Mouse (Mus musculus) kidney, embryonic 15.5 days (tissue): ENCODE measurements at regions not wholly inside any gene's neighbourhood (a gene's known extent, or its start where the extent isn't known, plus 50 kb on each side); places are given as distances from the start of the nearest gene placed in this dataset.
A peak's percentile ranks its signal among the peaks of the same experiment; 100 is the strongest.

Experiments used
- ATAC-seq: fragments of 200-750 bp; cut with Nextera tagmentation; replicated peaks from 2 replicates; pipeline ENCODE4 v1.8.0; 2017; ENCODE audit warnings: moderate TSS enrichment; ENCODE audit not compliant: low FRiP score
- H3K27ac ChIP-seq: fragments of 300-500 bp; sonication (generic); 2 replicates; pipeline ENCODE4 v1.5.1; 2015; ENCODE audit warnings: mild to moderate bottlenecking, inconsistent platforms
- H3K27me3 ChIP-seq: fragments of 300-500 bp; sonication (generic); 2 replicates; pipeline ENCODE4 v1.6.1; 2015; ENCODE audit warnings: inconsistent platforms
- H3K36me3 ChIP-seq: fragments of 300-500 bp; sonication (generic); 2 replicates; pipeline ENCODE4 v1.6.1; 2015; ENCODE audit warnings: inconsistent platforms
- H3K4me1 ChIP-seq: fragments of 300-500 bp; sonication (generic); 2 replicates; pipeline ENCODE4 v1.6.1; 2015; ENCODE audit warnings: inconsistent platforms
- H3K4me2 ChIP-seq: fragments of 300-500 bp; sonication (generic); 2 replicates; pipeline ENCODE4 v1.6.1; 2015; ENCODE audit warnings: moderate library complexity, mild to moderate bottlenecking, inconsistent platforms
- H3K4me3 ChIP-seq: fragments of 300-500 bp; sonication (generic); replicated peaks from 2 replicates; pipeline ENCODE4 v1.5.1; 2015; ENCODE audit warnings: mild to moderate bottlenecking, inconsistent platforms
- H3K9ac ChIP-seq: fragments of 300-500 bp; sonication (generic); 2 replicates; pipeline ENCODE4 v1.6.1; 2015; ENCODE audit warnings: mild to moderate bottlenecking, inconsistent platforms
- H3K9me3 ChIP-seq: fragments of 300-500 bp; sonication (generic); replicated peaks from 2 replicates; pipeline ENCODE4 v1.6.1; 2016; ENCODE audit warnings: inconsistent platforms
- WGBS: fragments of 180-500 bp; shearing (Covaris S2); methylation state at CpG from one replicate; pipeline ENCODE4 v1.1.7; 2015; ENCODE audit warnings: mixed read lengths; 5-methylcytosine and 5-hydroxymethylcytosine counted together

DNA sequence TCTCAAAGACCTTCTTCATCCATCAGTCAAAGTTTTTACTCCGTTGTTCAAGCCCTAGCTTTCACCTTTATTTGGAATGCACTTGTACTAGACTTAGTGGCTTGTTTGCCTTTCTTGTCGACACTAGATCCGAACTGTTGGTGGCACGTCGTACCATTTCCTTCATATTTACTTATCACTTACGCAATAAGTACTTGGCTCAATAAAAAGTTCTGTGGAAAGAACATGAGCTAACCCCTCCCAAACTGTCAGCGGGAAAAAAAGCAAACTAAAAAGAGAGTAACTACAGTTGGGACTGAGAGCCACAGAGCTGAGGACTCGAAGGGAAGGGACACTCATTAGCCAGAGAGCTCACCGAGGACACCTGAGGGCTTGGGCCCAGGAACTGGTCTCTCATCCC lies 202.8 kb downstream of the Gm19410 start:
- Histone ChIP-seq H3K27ac (no peak overlapping the region), H3K4me1 (peaks cover 6% of the 10 kb centered on the region; the same call in 1 of the 2 replicates), H3K9me3 (no peaks in the 10 kb centered on the region), H3K9ac (no peak overlapping the region), H3K27me3 (no peaks in the 10 kb centered on the region), H3K4me2 (no peak overlapping the region), H3K36me3 (no peaks in the 10 kb centered on the region), H3K4me3 (no peak overlapping the region)
- 89% methylated on average over 9 of the region's 9 CpGs for WGBS
- ATAC-seq = no peak

DNA sequence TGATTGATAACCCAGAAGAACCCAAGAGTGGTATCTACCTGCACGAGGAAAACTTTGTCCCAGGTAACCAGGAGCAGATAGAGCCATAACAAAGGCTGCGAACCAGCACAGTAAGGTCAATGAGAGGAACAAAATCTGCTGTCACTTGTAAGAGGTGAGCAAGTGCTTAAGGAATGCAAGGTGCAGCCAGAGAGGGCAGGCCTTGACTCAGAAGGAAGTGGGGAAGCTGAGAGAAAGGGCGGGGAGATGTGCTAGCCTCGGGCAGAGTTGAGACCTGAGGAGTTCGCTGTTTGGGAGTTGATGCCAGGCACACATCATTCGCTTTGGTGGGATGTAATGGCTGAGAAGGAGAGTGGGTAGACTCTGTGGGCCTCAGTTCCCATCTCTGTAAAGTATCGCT lies 205.5 kb downstream of the Gm19410 start:
- Histone ChIP-seq H3K4me2 (no peak overlapping the region), H3K36me3 (no peaks in the 10 kb centered on the region), H3K9ac (no peak overlapping the region), H3K9me3 (no peaks in the 10 kb centered on the region), H3K4me3 (no peak overlapping the region), H3K4me1 (no peaks in the 10 kb centered on the region), H3K27ac (no peak overlapping the region), H3K27me3 (no peaks in the 10 kb centered on the region)
- ATAC-seq = no peak
- WGBS = 78% methylated on average over 7 of the region's 7 CpGs

DNA sequence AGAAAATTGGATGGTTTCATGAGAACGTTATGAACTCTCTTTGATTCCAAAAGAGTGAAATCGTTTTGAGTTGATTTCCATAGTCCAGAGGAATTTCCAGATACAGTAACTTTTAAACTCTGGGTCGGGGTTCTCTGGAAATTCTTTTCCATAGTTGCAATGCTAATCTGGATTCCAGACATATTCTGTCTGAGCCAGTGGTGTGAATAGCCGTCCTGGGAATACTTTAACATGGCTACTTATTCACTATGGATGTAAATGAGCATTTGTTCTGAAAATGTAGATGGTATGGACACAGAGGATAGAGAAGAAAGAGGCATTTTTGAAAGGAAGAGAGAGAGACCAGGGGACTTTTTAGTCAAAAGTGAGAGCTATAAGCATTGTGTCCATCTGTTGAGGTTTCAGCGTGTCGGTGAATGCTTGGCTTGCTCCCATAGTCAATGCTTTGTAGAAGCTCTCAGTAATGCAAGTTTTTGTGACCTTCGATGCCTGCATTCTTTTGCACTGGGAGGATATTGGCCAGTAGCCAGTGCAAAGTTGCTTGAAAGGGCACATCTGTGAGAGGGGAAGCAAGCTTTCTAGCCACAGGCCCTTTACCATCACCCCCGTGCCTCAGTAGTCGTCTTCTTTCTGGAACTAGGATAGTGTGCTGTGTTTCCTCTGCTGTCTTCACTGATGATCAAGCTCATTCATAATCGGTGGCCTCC lies 208.9 kb downstream of the Gm19410 start:
- Histone ChIP-seq H3K4me3 (no peak overlapping the region), H3K9me3 (no peaks in the 10 kb centered on the region), H3K9ac (no peak overlapping the region), H3K27me3 (no peaks in the 10 kb centered on the region), H3K27ac (no peak overlapping the region), H3K36me3 (no peaks in the 10 kb centered on the region), H3K4me1 (no peaks in the 10 kb centered on the region), H3K4me2 (no peak overlapping the region)
- 60% methylated on average over 10 of the region's 10 CpGs for WGBS
- ATAC-seq = no peak

DNA sequence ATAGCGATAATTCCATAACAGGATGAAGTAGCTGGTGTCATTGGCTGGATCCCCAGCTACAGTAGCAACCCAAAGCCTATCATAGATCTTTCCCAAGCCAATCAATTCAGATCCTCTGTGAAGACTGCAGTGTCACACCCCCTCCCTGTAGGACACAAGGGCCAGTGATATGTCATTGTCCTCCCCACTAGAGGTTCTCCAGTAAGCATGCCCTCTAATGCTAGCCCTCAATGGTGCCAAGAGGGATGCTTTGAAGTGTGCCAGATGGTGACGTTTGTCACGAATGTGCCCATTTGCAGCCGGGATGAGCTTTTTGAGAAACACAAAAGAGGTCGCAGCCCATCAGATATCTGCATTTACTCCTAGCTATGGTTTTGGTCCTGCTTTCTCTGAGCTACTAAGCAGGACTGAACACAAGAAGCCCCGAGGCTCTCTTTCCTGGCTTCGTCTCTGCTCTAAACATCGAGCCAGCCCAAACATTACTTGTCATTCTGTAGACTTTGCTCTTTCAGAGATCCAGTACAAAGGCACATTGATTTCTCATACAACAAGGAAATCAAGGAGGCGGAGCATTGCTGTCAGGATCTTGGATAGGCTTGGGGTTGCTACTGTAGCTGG lies 214.2 kb downstream of the Gm19410 start:
- peaks cover under 1% of the 10 kb centered on the region; the same call in 1 of the 2 replicates for H3K4me1 ChIP-seq
- WGBS = 84% methylated on average over 9 of the region's 9 CpGs
- no peak overlapping the region for H3K4me3 ChIP-seq
- no peak for ATAC-seq
- no peak overlapping the region for H3K4me2 ChIP-seq
- H3K27me3 ChIP-seq = no peaks in the 10 kb centered on the region
- H3K9ac ChIP-seq = no peak overlapping the region
- no peaks in the 10 kb centered on the region for H3K36me3 ChIP-seq
- H3K27ac ChIP-seq = no peak overlapping the region
- no peaks in the 10 kb centered on the region for H3K9me3 ChIP-seq

DNA sequence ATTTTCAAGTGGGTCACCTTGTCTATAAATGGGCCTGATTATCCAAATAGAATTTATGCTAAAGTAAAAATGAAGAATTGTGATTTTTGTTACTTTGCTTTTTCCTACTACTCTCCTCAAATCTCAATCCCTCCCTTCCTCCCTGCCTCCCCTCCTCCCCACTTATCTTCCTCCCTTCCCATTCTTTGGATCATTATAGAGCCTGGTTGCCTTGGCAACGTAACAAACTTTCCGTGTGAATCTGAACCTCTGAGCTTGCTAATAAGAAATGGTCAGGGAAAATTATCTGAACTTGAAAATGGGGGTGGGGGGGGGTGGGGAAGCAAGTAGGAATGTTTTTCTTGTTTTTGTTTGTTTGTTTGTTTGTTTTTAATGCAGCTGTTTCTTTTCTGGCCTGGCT lies 217.5 kb downstream of the Gm19410 start:
- H3K4me2 ChIP-seq = no peak overlapping the region
- WGBS = 76% methylated on average over 2 of the region's 2 CpGs

DNA sequence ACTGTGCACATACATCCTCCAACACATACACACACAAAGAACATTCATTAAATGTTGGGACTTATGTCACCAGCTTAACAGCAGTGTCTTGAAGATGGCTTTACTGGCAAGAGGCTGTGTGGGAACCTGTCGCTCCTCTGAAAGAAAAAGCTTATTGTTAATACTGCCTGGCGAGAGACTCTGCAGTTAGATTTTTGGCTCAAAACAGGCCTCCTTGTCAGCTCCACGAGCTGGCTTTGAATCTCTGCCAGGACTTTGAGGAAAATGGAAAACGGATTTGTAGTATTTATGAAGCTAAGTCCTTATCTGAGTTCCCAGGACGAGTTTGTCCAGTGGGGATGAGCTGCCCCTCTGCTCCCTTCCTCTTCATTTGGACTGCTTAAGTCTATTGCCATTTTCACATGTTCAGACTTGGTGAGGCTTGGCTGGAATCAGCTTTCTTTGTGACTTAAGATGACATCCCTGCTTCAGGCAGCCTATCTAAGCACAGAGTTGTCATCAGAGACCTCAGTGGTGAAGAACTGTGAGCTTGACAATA lies 219.6 kb downstream of the Gm19410 start:
- H3K4me1 ChIP-seq = peaks cover 3% of the 10 kb centered on the region; the same call in 1 of the 2 replicates
- H3K4me2 ChIP-seq = no peak overlapping the region
- H3K27ac ChIP-seq = no peak overlapping the region
- H3K27me3 ChIP-seq = no peaks in the 10 kb centered on the region
- H3K9ac ChIP-seq = no peak overlapping the region
- H3K4me3 ChIP-seq = no peak overlapping the region
- WGBS = 55% methylated on average over 5 of the region's 5 CpGs
- H3K36me3 ChIP-seq = no peaks in the 10 kb centered on the region
- ATAC-seq = no peak
- no peaks in the 10 kb centered on the region for H3K9me3 ChIP-seq

More for the DNA sequence above, 217.5 kb downstream of the Gm19410 start:
- Histone ChIP-seq H3K9ac (no peak overlapping the region), H3K4me1 (peaks cover 3% of the 10 kb centered on the region; the same call in 1 of the 2 replicates), H3K36me3 (no peaks in the 10 kb centered on the region), H3K9me3 (no peaks in the 10 kb centered on the region), H3K27ac (no peak overlapping the region), H3K27me3 (no peaks in the 10 kb centered on the region), H3K4me3 (no peak overlapping the region)
- ATAC-seq = no peak

DNA sequence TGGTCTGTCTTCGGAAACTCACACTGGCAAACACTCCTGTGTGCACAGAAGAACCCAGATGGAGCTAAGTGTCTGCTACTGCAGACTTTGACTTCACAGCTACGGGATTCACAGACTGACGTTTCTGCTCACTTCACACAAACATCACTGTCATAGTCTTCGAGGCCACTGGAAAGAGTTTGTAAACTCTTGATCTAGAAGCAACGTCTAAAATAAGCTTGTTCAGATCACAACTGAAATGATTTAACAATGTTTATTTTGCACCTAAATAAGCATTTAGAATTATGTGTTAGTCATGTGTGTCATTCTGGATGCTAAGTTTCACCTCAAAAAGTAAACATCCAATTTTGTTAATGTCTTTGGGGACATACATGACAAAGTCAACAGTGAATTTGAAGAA lies 221.7 kb downstream of the Gm19410 start:
- Histone ChIP-seq H3K9ac (no peak overlapping the region), H3K4me1 (peaks cover 3% of the 10 kb centered on the region; the same call in 1 of the 2 replicates), H3K4me3 (no peak overlapping the region), H3K27me3 (no peaks in the 10 kb centered on the region), H3K9me3 (no peaks in the 10 kb centered on the region), H3K27ac (no peak overlapping the region), H3K4me2 (no peak overlapping the region), H3K36me3 (no peaks in the 10 kb centered on the region)
- no peak for ATAC-seq
- 59% methylated on average over 5 of the region's 5 CpGs for WGBS

DNA sequence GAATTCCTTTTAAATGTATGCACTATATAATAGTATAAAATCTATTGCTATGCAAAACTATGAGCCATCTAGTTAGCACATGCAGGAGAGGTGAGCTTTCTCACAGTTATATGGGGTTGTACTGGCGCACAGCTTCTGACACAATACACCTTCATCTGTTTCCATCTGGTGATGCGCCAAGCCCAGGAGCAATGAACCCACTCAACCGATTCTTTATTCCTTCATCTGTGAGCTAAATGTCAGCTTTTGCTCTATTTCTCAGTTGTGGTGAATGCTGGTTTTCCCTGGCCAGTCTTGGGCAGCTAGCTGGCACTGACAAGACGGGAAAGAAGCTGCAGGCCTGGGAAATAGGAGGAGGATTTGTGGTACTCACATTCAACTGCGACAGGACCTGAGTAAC lies 225.4 kb downstream of the Gm19410 start:
- no peak overlapping the region for H3K9ac ChIP-seq
- no peaks in the 10 kb centered on the region for H3K36me3 ChIP-seq
- no peak overlapping the region for H3K27ac ChIP-seq
- no peaks in the 10 kb centered on the region for H3K9me3 ChIP-seq
- no peaks in the 10 kb centered on the region for H3K27me3 ChIP-seq
- H3K4me1 ChIP-seq = no peaks in the 10 kb centered on the region
- no peak for ATAC-seq
- H3K4me2 ChIP-seq = no peak overlapping the region
- no peak overlapping the region for H3K4me3 ChIP-seq
- 88% methylated on average over 5 of the region's 5 CpGs for WGBS

DNA sequence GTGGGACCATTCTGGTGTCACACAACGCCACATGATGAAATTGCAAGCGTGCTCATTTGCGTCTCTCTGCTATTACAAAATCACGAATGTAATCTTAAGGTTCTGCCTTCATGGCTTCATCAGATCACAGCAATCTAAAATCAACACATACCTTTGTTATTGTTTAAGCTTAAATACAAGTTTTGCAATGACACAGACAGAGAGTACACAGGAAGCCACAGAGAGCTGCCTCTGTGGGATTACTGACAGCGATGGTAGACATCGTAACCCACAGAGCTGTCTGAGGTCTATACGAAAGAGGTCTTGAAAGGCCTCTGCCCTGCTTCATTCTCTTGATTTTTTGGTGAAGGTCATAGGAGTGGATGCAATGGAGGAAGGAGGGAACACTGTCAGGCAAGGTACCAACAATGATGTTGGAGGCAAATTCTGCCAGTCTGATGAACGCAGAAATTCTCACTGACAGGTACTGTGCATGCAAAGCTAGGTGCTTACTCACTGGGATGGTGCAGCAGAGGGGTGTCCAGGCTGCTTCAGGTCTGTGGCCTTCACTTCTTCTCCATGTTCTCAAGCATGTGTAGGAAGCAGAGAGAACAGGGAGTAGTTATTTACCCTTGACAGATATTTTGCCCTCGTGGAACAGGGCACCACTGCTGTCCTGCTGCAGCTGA lies 226.5 kb downstream of the Gm19410 start:
- no peak overlapping the region for H3K27ac ChIP-seq
- no peaks in the 10 kb centered on the region for H3K9me3 ChIP-seq
- no peak overlapping the region for H3K9ac ChIP-seq
- 87% methylated on average over 9 of the region's 9 CpGs for WGBS
- no peak for ATAC-seq
- no peak overlapping the region for H3K4me2 ChIP-seq
- no peaks in the 10 kb centered on the region for H3K27me3 ChIP-seq
- no peaks in the 10 kb centered on the region for H3K4me1 ChIP-seq
- H3K36me3 ChIP-seq = no peaks in the 10 kb centered on the region
- no peak overlapping the region for H3K4me3 ChIP-seq

DNA sequence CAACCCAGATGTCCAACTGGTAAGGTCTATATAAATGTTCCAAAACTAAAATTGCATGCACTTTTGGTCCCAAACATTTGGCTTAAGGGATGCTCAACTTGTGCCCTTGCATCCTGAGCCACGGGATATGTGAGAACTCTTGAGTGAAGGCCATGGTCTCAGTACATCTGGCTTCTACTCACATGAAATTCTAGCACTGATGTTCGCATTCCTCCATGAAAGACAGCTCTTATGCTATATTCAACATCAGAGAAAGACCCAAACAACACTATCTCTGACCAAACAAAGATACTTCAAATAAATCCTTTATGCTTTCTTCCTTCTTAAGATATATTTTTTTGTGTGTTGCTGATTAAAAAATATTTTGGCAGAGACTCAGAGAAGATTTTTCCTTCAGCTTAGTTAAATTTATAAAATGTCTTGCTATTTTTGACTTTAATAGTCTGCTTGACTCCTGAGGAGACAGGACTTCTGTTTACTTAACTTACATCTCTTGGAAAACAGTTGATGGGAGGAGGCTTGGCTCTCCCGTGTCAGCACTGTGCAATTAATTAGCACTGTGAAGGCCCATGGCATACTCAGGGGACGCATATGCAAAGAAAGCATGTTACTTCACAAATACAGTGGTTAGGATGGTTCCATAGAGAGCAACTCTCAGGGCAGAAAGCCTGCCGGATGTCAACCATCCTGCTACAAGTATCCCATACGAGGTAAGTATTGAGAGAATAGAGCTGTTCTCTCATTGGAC lies 230.9 kb downstream of the Gm19410 start:
- Histone ChIP-seq H3K9me3 (no peaks in the 10 kb centered on the region), H3K4me3 (no peak overlapping the region), H3K36me3 (no peaks in the 10 kb centered on the region), H3K9ac (no peak overlapping the region), H3K4me1 (no peaks in the 10 kb centered on the region), H3K27ac (peak overlapping the region; percentile 15; the same call in 1 of the 2 replicates), H3K4me2 (no peak overlapping the region), H3K27me3 (no peaks in the 10 kb centered on the region)
- WGBS = 52% methylated on average over 6 of the region's 6 CpGs
- ATAC-seq = 0 out of 2 replicates have a peak, but pooled peaks have one; percentile 36

DNA sequence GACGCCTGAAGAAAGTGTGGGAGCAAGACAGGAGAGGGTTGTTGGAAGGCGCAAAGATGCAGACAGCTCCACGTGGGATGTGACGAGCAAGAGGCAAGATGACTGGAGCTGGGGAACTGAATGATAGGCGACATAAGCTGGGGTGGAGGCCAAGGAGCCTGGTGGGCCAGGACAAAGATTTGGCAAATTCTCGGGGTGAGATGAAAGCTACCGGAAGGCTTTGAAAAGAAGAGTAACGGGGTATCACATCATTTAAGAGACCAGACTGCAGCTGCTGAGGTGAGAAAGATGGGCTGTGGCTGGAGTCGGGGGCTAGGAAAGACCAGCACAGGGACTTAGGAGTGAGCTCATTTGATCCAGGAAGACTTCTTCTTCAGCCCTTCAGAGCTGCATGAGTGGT lies 234.0 kb downstream of the Gm19410 start:
- Histone ChIP-seq H3K27me3 (no peaks in the 10 kb centered on the region), H3K4me1 (no peaks in the 10 kb centered on the region), H3K9me3 (no peaks in the 10 kb centered on the region), H3K36me3 (no peaks in the 10 kb centered on the region), H3K9ac (no peak overlapping the region), H3K27ac (no peak overlapping the region), H3K4me2 (no peak overlapping the region), H3K4me3 (no peak overlapping the region)
- no peak for ATAC-seq
- WGBS = 78% methylated on average over 9 of the region's 9 CpGs

DNA sequence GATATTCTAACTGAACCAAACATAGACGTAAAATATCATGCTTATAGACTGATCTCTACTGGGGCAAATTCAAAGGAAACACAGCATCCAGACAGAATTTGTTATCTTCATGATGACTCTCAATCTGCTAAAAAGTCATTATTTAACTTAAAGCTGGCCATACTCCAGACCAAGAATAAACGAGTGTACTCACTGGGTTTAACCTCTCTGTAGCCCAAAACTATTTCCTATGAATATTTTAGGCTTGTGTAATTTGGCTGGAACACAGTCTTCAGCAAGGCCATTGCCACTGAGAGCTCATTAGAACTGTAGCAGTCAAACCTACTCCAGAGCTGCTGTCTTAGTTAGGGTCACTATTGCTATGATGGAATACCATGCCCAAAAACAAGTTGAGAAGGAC lies 238.8 kb downstream of the Gm19410 start:
- WGBS = 74% methylated on average over 2 of the region's 2 CpGs
- Histone ChIP-seq H3K4me2 (no peak overlapping the region), H3K27me3 (no peaks in the 10 kb centered on the region), H3K9ac (no peak overlapping the region), H3K4me1 (no peaks in the 10 kb centered on the region), H3K9me3 (no peaks in the 10 kb centered on the region; the same call in 1 of the 2 replicates), H3K27ac (no peak overlapping the region), H3K36me3 (no peaks in the 10 kb centered on the region), H3K4me3 (no peak overlapping the region)
- ATAC-seq = no peak
